Mouse (Mus musculus) intestine, embryonic 16.5 days (tissue): ENCODE measurements around the gene Ugp2. TPM values are rescaled to one million over a fixed set of nuclear protein-coding genes. Genes with fewer than 3 reads are reported as not detected.

Source experiments
- ATAC-seq: fragments of 200-750 bp; cut with Nextera tagmentation; 2 replicates; pipeline ENCODE4 v1.8.0; 2017; ENCODE audit warnings: moderate TSS enrichment, moderate library complexity
- H3K27ac ChIP-seq: fragments of 300-500 bp; sonication (generic); 2 replicates; pipeline ENCODE4 v1.5.1; 2014; ENCODE audit warnings: mild to moderate bottlenecking, low read length
- H3K27me3 ChIP-seq: fragments of 300-500 bp; sonication (generic); replicated peaks from 2 replicates; pipeline ENCODE4 v1.6.1; 2014; ENCODE audit warnings: low read length, control low read depth, mixed read lengths; ENCODE audit not compliant: control insufficient read depth, insufficient read depth
- H3K36me3 ChIP-seq: fragments of 300-500 bp; sonication (generic); 2 replicates; pipeline ENCODE4 v1.6.1; 2014; ENCODE audit warnings: low read length, control low read depth; ENCODE audit not compliant: control insufficient read depth, insufficient read depth
- H3K4me1 ChIP-seq: fragments of 300-500 bp; sonication (generic); 2 replicates; pipeline ENCODE4 v1.6.1; 2014; ENCODE audit warnings: low read length, control low read depth, mixed read lengths; ENCODE audit not compliant: control insufficient read depth, insufficient read depth
- H3K4me2 ChIP-seq: fragments of 300-500 bp; sonication (generic); 2 replicates; pipeline ENCODE4 v1.6.1; 2014; ENCODE audit warnings: low read depth, low read length, control low read depth
- H3K4me3 ChIP-seq: fragments of 300-500 bp; sonication (generic); 2 replicates; pipeline ENCODE4 v1.5.1; 2014; ENCODE audit warnings: mild to moderate bottlenecking, low read length
- H3K9ac ChIP-seq: fragments of 300-500 bp; sonication (generic); 2 replicates; pipeline ENCODE4 v1.6.1; 2014; ENCODE audit warnings: low read depth, low read length
- H3K9me3 ChIP-seq: fragments of 300-500 bp; sonication (generic); 2 replicates; pipeline ENCODE4 v1.6.1; 2016; ENCODE audit warnings: low read length, control low read depth; ENCODE audit not compliant: control insufficient read depth
- WGBS: fragments of 180-500 bp; shearing (Covaris S2); extraction: QIAGEN DNeasy Blood & Tissue Kit; methylation state at CpG from one replicate; pipeline ENCODE4 v1.1.7; 2014; 5-methylcytosine and 5-hydroxymethylcytosine counted together
- polyA plus RNA-seq: library from polyadenylated mRNA; unstranded; fragments of >200 nt; fragmentation: Nextera tagmentation; extraction: Ambion mirVana; gene quantifications from 2 replicates; pipeline ENCODE4 v1.2.1, GENCODE M21; 2015

The Ugp2 gene
- 122 and 130 TPM in 2 replicates for polyA plus RNA-seq

GRCm38 (mm10) chr11:21371122-21371806 lies at the start of gene Ugp2:
TSS of gene Ugp2 (minus strand) at chr11:21371201.
- ATAC-seq = peak; percentile 91
- peak within 1 kb of the TSS; percentile 75 for H3K4me3 ChIP-seq
- H3K9ac ChIP-seq = peak within 1 kb of the TSS; percentile 87
- peak within 1 kb of the TSS; percentile 77 for H3K4me2 ChIP-seq
- H3K4me1 ChIP-seq = peaks cover 18% of the 10 kb centered on the region
- H3K9me3 ChIP-seq = no peaks in the 10 kb centered on the region
- WGBS = 5% methylated on average over 38 of the region's 38 CpGs
- peak within 1 kb of the TSS; percentile 97 for H3K27ac ChIP-seq
- no peaks in the 10 kb centered on the region for H3K27me3 ChIP-seq
- no peaks in the 10 kb centered on the region for H3K36me3 ChIP-seq

GRCm38 (mm10) chr11:21414911-21415381 lies 43.9 kb upstream of the Ugp2 start:
- 22% methylated on average over 7 of the region's 7 CpGs for WGBS
- peaks cover 9% of the 10 kb centered on the region; the same call in 1 of the 2 replicates for H3K4me1 ChIP-seq
- ATAC-seq = peak; percentile 72
- H3K36me3 ChIP-seq = no peaks in the 10 kb centered on the region
- no peaks in the 10 kb centered on the region for H3K27me3 ChIP-seq
- H3K27ac ChIP-seq = peak overlapping the region; percentile 77
- H3K9ac ChIP-seq = no peak overlapping the region
- no peak overlapping the region for H3K4me3 ChIP-seq
- no peak overlapping the region for H3K4me2 ChIP-seq
- H3K9me3 ChIP-seq = no peaks in the 10 kb centered on the region

- no peaks in the 10 kb centered on the region for H3K36me3 ChIP-seq
- H3K4me3 ChIP-seq = no peak overlapping the region
- no peak overlapping the region for H3K9ac ChIP-seq
- no peaks in the 10 kb centered on the region for H3K27me3 ChIP-seq
- no peak overlapping the region for H3K27ac ChIP-seq
- WGBS = 52% methylated on average over 4 of the region's 4 CpGs
- no peaks in the 10 kb centered on the region for H3K9me3 ChIP-seq
- no peak overlapping the region for H3K4me2 ChIP-seq
- no peak for ATAC-seq
- peaks cover 4% of the 10 kb centered on the region; the same call in 1 of the 2 replicates for H3K4me1 ChIP-seq
Observed at GRCm38 (mm10) chr11:21406668-21407067, 35.7 kb upstream of the Ugp2 start.

- peaks cover 4% of the 10 kb centered on the region; the same call in 1 of the 2 replicates for H3K4me1 ChIP-seq
- H3K4me3 ChIP-seq = no peak overlapping the region
- H3K27ac ChIP-seq = no peak overlapping the region
- ATAC-seq = no peak
- no peak overlapping the region for H3K4me2 ChIP-seq
- H3K36me3 ChIP-seq = no peaks in the 10 kb centered on the region
- WGBS = 53% methylated on average over 1 of the region's 1 CpGs
- H3K9me3 ChIP-seq = no peaks in the 10 kb centered on the region
- no peaks in the 10 kb centered on the region for H3K27me3 ChIP-seq
- no peak overlapping the region for H3K9ac ChIP-seq
Observed at GRCm38 (mm10) chr11:21406141-21406540, 35.1 kb upstream of the Ugp2 start.

- H3K4me2 ChIP-seq = no peak overlapping the region
- H3K27ac ChIP-seq = no peak overlapping the region
- H3K36me3 ChIP-seq = no peaks in the 10 kb centered on the region
- peaks cover 4% of the 10 kb centered on the region; the same call in 1 of the 2 replicates for H3K4me1 ChIP-seq
- H3K27me3 ChIP-seq = no peaks in the 10 kb centered on the region
- 47% methylated on average over 1 of the region's 1 CpGs for WGBS
- H3K9ac ChIP-seq = no peak overlapping the region
- H3K9me3 ChIP-seq = no peaks in the 10 kb centered on the region
- no peak overlapping the region for H3K4me3 ChIP-seq
- ATAC-seq = no peak
Observed at GRCm38 (mm10) chr11:21403877-21404276, 32.9 kb upstream of the Ugp2 start.

GRCm38 (mm10) chr11:21402481-21403254 lies 31.7 kb upstream of the Ugp2 start:
- 43% methylated on average over 5 of the region's 5 CpGs for WGBS
- peaks cover 4% of the 10 kb centered on the region; the same call in 1 of the 2 replicates for H3K4me1 ChIP-seq
- peak overlapping the region; percentile 63 for H3K27ac ChIP-seq
- H3K27me3 ChIP-seq = no peaks in the 10 kb centered on the region
- ATAC-seq = peak; percentile 84
- H3K4me3 ChIP-seq = no peak overlapping the region
- no peaks in the 10 kb centered on the region for H3K9me3 ChIP-seq
- no peak overlapping the region for H3K4me2 ChIP-seq
- H3K36me3 ChIP-seq = no peaks in the 10 kb centered on the region
- H3K9ac ChIP-seq = no peak overlapping the region

- 95% methylated on average over 2 of the region's 2 CpGs for WGBS
- ATAC-seq = no peak
- Histone ChIP-seq H3K4me1 (peaks cover 4% of the 10 kb centered on the region; the same call in 1 of the 2 replicates), H3K27me3 (no peaks in the 10 kb centered on the region), H3K9me3 (no peaks in the 10 kb centered on the region), H3K9ac (no peak overlapping the region), H3K4me2 (no peak overlapping the region), H3K36me3 (no peaks in the 10 kb centered on the region), H3K27ac (no peak overlapping the region), H3K4me3 (no peak overlapping the region)
Observed at GRCm38 (mm10) chr11:21401248-21401647, 30.2 kb upstream of the Ugp2 start.

GRCm38 (mm10) chr11:21399186-21399681 lies 28.2 kb upstream of the Ugp2 start:
- H3K36me3 ChIP-seq = no peaks in the 10 kb centered on the region
- no peak overlapping the region for H3K9ac ChIP-seq
- H3K4me2 ChIP-seq = no peak overlapping the region
- WGBS = 47% methylated on average over 5 of the region's 5 CpGs
- 0 out of 2 replicates have a peak overlapping the region, but pooled peaks have one; percentile 13 for H3K27ac ChIP-seq
- peaks cover 4% of the 10 kb centered on the region; the same call in 1 of the 2 replicates for H3K4me1 ChIP-seq
- ATAC-seq = no peak
- no peak overlapping the region for H3K4me3 ChIP-seq
- H3K9me3 ChIP-seq = no peaks in the 10 kb centered on the region; the same call in 1 of the 2 replicates
- no peaks in the 10 kb centered on the region for H3K27me3 ChIP-seq

- H3K9me3 ChIP-seq = no peaks in the 10 kb centered on the region; the same call in 1 of the 2 replicates
- H3K36me3 ChIP-seq = no peaks in the 10 kb centered on the region
- H3K4me1 ChIP-seq = peaks cover 3% of the 10 kb centered on the region; the same call in 1 of the 2 replicates
- no peak overlapping the region for H3K9ac ChIP-seq
- no peak overlapping the region for H3K4me3 ChIP-seq
- no peak overlapping the region for H3K4me2 ChIP-seq
- ATAC-seq = peak; percentile 59; the same call in 1 of the 2 replicates
- no peak overlapping the region for H3K27ac ChIP-seq
- no peaks in the 10 kb centered on the region for H3K27me3 ChIP-seq
- WGBS = 43% methylated on average over 7 of the region's 7 CpGs
Observed at GRCm38 (mm10) chr11:21398464-21398863, 27.5 kb upstream of the Ugp2 start.
